Mouse (Mus musculus): Measurements from ENCODE around the gene Ppp1r14a.

Gene Ppp1r14a

GRCm38 (mm10) chr7:29335841-29336671, 46.9 kb downstream of the Ppp1r14a start:
- DNase-seq: no peak

GRCm38 (mm10) chr7:29336795-29337319, 47.7 kb downstream of the Ppp1r14a start:
- DNase-seq: peak; percentile 14

GRCm38 (mm10) chr7:29337766-29338165, 48.7 kb downstream of the Ppp1r14a start:
- no peak for DNase-seq

- DNase-seq: no peak
Measured at GRCm38 (mm10) chr7:29338351-29338919, 49.3 kb downstream of the Ppp1r14a start.

GRCm38 (mm10) chr7:29338984-29339679, 50.0 kb downstream of the Ppp1r14a start:
- DNase-seq: no peak

- DNase-seq: no peak
Measured at GRCm38 (mm10) chr7:29340247-29340646, 51.1 kb downstream of the Ppp1r14a start.

GRCm38 (mm10) chr7:29340838-29341237, 51.7 kb downstream of the Ppp1r14a start:
- DNase-seq: no peak

- DNase-seq: peak; percentile 31
Measured at GRCm38 (mm10) chr7:29341722-29342121, 52.6 kb downstream of the Ppp1r14a start.

- DNase-seq: peak; percentile 69
Measured at GRCm38 (mm10) chr7:29342489-29343092, 53.5 kb downstream of the Ppp1r14a start.
